Mouse (Mus musculus): ENCODE data around the gene Cep55. TPM values are rescaled to one million over a fixed set of nuclear protein-coding genes. Genes with fewer than 3 reads are reported as not detected.

The Cep55 gene
- polyA plus RNA-seq, 1 experiment from 2014 or later: 61.3 TPM

Other genes with a start within 250 kb of the Cep55 start
- 4.7 and 4.9 TPM in 2 replicates for gene Myof, start 11.4 kb upstream of the Cep55 start, polyA plus RNA-seq (2014; fragmentation: Nextera tagmentation; extraction: Ambion mirVana)
- not detected in 2 replicates for gene Ffar4, start 42.1 kb downstream of the Cep55 start, polyA plus RNA-seq (2014; fragmentation: Nextera tagmentation; extraction: Ambion mirVana)
- gene Rbp4, start 70.3 kb downstream of the Cep55 start, polyA plus RNA-seq (2014; fragmentation: Nextera tagmentation; extraction: Ambion mirVana): 1.1 TPM in 2 replicates
- gene Pde6c, start 77.8 kb downstream of the Cep55 start, polyA plus RNA-seq (2014; fragmentation: Nextera tagmentation; extraction: Ambion mirVana): not detected in 2 replicates
- 47.2 and 50.3 TPM in 2 replicates for gene Fra10ac1, start 169.1 kb downstream of the Cep55 start, polyA plus RNA-seq (2014; fragmentation: Nextera tagmentation; extraction: Ambion mirVana)
- gene Lgi1, start 209.5 kb downstream of the Cep55 start, polyA plus RNA-seq (2014; fragmentation: Nextera tagmentation; extraction: Ambion mirVana): 0.69 and 1.2 TPM in 2 replicates